Mouse (Mus musculus) small intestine, adult 2 months (tissue): ENCODE results near the gene Cd300ld5.

Experiments
- CTCF ChIP-seq: fragments of 200-500 bp; IDR thresholded peaks from 2 replicates; pipeline ENCODE4 v1.5.1; 2012; ENCODE audit warnings: low read depth, mild to moderate bottlenecking, control low read depth, inconsistent platforms, low read length, moderate library complexity, mixed read lengths; ENCODE audit not compliant: insufficient replicate concordance, insufficient read length; ENCODE audit errors: extremely low read depth
- POLR2A ChIP-seq: fragments of 200-500 bp; IDR thresholded peaks from 2 replicates; pipeline ENCODE4 v1.6.1; 2012; ENCODE audit warnings: low read depth, mild to moderate bottlenecking, control low read depth, inconsistent platforms, low read length, moderate library complexity

- no peak for TF ChIP-seq CTCF
- no peak for TF ChIP-seq POLR2A
Observed at GRCm38 (mm10) chr11:115071631-115072294, 34.2 kb upstream of the Cd300ld5 start.
